Mouse (Mus musculus) MEL (cell line): ENCODE results near the gene Gsn.

Experiments used
- MAX ChIP-seq: IDR thresholded peaks from 2 replicates; pipeline ENCODE4 v1.6.1; 2011; ENCODE audit warnings: low read length, improper control_type of control experiment
- MYC ChIP-seq: IDR thresholded peaks from 2 replicates; pipeline ENCODE4 v1.6.1; 2011; ENCODE audit warnings: low read depth, mild to moderate bottlenecking, low read length, improper control_type of control experiment, moderate library complexity
- ZC3H11A ChIP-seq: IDR thresholded peaks from 2 replicates; pipeline ENCODE4 v1.6.1; 2012; ENCODE audit warnings: low read depth, mild to moderate bottlenecking, inconsistent platforms, low read length, improper control_type of control experiment

DNA sequence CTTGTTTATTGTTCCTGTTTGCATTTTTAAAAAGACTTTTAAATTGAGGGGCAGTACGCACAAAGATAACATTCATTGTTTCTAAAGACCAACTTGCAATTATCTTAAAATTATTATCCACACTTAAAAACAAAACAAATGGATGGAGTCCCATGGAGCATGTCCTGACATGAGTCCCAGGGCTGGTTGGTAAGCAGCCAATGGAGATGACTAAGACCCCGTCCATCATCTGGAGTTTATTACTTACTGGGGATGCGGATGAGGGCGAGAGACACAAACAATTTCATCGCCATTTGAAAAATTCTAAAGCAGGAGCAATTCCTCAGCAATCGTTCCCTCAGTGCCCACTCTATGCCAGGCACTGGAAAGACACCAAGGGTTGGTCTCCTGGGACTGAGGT lies 21.2 kb upstream of the Gsn start:
- TF ChIP-seq MYC (no peak), ZC3H11A (no peak), MAX (no peak)
